Mouse (Mus musculus) hindbrain, embryonic 10.5 days (tissue): Measurements from ENCODE around the gene Taf12. TPM values are rescaled to one million over a fixed set of nuclear protein-coding genes. Genes with fewer than 3 reads are reported as not detected.
"Not testable (repeated sequence)": the region's sequence is repeated elsewhere in the genome, so short reads cannot be mapped to it uniquely, and the experiment has no call there.

ENCODE experiments used
- DNase-seq: peaks from one replicate; pipeline ENCODE4 v3.0.0-alpha.2; 2017; ENCODE audit warnings: low spot score
- H3K27ac ChIP-seq: fragments of 300-500 bp; sonication (generic); 2 replicates; pipeline ENCODE4 v1.5.1; 2016; ENCODE audit warnings: mild to moderate bottlenecking, moderate library complexity
- H3K27me3 ChIP-seq: fragments of 300-500 bp; sonication (generic); 2 replicates; pipeline ENCODE4 v1.6.1; 2016; ENCODE audit warnings: mild to moderate bottlenecking; ENCODE audit not compliant: poor library complexity, insufficient read depth, severe bottlenecking
- H3K36me3 ChIP-seq: fragments of 300-500 bp; sonication (generic); 2 replicates; pipeline ENCODE4 v1.6.1; 2016; ENCODE audit warnings: mild to moderate bottlenecking, moderate library complexity
- H3K4me1 ChIP-seq: fragments of 300-500 bp; sonication (generic); replicated peaks from 2 replicates; pipeline ENCODE4 v1.6.1; 2016; ENCODE audit warnings: mild to moderate bottlenecking
- H3K4me3 ChIP-seq: fragments of 300-500 bp; sonication (generic); 2 replicates; pipeline ENCODE4 v1.5.1; 2016; ENCODE audit warnings: mild to moderate bottlenecking, moderate library complexity
- H3K9me3 ChIP-seq: fragments of 300-500 bp; sonication (generic); 2 replicates; pipeline ENCODE4 v1.6.1; 2016; ENCODE audit warnings: mild to moderate bottlenecking, moderate library complexity
- WGBS: fragments of 180-500 bp; shearing (Covaris S2); methylation state at CpG from one replicate; pipeline ENCODE4 v1.1.7; 2016; 5-methylcytosine and 5-hydroxymethylcytosine counted together
- polyA plus RNA-seq: library from polyadenylated mRNA; unstranded; fragments of >200 nt; fragmentation: Nextera tagmentation; extraction: Ambion mirVana; gene quantifications from 2 replicates; pipeline ENCODE4 v1.2.1, GENCODE M21; 2016

Gene Taf12
- polyA plus RNA-seq, 1 experiment from 2014 or later: 60.9 TPM

DNA sequence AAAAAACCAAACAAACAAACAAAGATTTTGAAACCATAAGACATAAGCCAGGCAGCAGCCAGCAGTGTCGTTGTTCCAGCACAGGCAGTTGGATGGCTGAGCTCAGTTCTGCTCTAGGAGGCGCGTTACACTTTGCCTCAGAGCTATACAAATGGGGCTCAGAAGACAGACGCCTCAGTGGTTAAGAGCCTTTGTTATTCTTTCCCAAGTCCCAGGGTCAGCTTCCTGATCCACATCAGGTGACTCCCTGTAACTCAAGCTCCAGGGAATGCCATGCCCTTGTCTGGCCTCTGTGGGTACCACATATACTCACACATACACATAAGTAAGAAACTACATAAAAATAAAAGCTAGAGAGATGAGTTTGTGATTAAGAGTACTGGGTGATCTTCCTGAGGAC, 16.9 kb downstream of the Taf12 start:
- peaks cover 73% of the 10 kb centered on the region for H3K36me3 ChIP-seq
- WGBS: 95% methylated on average over 4 of the region's 4 CpGs

DNA sequence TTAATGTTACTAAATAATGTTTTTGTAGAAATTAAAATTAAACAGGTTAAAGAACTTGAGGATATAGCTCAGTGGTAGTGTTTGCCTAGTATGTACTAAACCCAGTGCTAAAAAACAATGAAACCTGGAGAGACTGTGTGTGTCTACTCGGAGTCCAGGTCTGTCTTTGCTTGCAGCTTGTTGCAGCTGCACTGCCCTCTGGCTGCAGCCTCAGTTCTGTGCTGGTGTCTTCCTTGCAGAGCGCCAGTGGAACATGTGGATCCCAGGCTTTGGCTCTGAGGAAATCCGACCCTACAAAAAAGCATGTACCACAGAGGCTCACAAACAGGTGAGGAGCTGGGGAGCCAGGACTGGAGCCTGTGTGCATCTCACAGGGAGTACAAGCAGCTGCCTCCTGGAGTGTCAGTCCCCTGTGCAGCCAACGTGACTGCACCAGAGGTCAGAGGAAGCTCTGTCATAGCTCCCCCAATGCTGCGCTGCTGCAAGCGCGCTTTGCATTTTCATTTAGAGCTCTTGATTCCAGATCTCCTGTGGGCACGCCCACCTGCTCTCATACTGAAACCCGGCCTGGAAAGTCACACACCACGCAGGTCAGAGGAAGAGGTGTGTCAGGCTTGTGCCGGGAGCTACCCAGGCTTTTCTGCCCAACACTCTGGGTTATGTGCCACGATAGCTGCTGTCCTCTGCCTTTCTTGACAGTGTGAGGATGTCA, 17.6 kb downstream of the Taf12 start:
- Histone ChIP-seq H3K4me1 (no peaks in the 10 kb centered on the region), H3K4me3 (no peak overlapping the region), H3K9me3 (peaks cover 4% of the 10 kb centered on the region; the same call in 1 of the 2 replicates), H3K36me3 (peaks cover 66% of the 10 kb centered on the region), H3K27me3 (no peaks in the 10 kb centered on the region), H3K27ac (no peak overlapping the region)
- 84% methylated on average over 12 of the region's 12 CpGs for WGBS
- DNase-seq: no peak

More for the DNA sequence above, 16.9 kb downstream of the Taf12 start:
- H3K27me3 ChIP-seq: no peaks in the 10 kb centered on the region
- H3K9me3 ChIP-seq: peaks cover 4% of the 10 kb centered on the region; the same call in 1 of the 2 replicates
- H3K27ac ChIP-seq: no peak overlapping the region
- no peak for DNase-seq
- no peaks in the 10 kb centered on the region for H3K4me1 ChIP-seq
- H3K4me3 ChIP-seq: no peak overlapping the region

DNA sequence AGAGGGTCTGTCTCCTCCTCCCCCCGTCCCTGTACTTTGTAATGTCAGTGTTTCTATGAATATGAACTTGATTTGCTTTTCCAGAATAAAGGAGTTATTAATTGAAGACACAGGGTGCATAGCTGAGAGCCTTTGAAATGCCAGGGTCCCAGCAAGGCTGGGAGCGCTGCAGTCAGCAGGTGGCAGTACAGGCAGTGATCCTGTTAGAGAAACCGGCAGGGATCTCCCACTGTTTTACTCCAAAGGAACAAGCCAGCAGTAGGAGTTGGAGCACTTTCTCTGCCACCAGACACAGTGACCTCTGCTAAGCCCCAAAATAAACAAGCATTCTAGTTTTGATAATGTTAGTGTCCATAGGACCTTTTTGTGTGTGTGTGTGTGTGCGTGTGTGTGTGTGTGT, 18.8 kb downstream of the Taf12 start:
- Histone ChIP-seq H3K27ac (no peak overlapping the region), H3K9me3 (peaks cover 4% of the 10 kb centered on the region; the same call in 1 of the 2 replicates), H3K4me1 (no peaks in the 10 kb centered on the region), H3K27me3 (no peaks in the 10 kb centered on the region), H3K36me3 (peaks cover 60% of the 10 kb centered on the region), H3K4me3 (no peak overlapping the region)
- no peak for DNase-seq
- WGBS: 42% methylated on average over 4 of the region's 4 CpGs

GRCm38 (mm10) chr4:132293682-132294240, 19.6 kb downstream of the Taf12 start:
- peaks cover 60% of the 10 kb centered on the region for H3K36me3 ChIP-seq
- 82% methylated on average over 7 of the region's 7 CpGs for WGBS
- H3K4me1 ChIP-seq: no peaks in the 10 kb centered on the region
- H3K4me3 ChIP-seq: no peak overlapping the region
- no peaks in the 10 kb centered on the region for H3K27me3 ChIP-seq
- H3K9me3 ChIP-seq: peaks cover 4% of the 10 kb centered on the region; the same call in 1 of the 2 replicates
- H3K27ac ChIP-seq: no peak overlapping the region
- DNase-seq: no peak

DNA sequence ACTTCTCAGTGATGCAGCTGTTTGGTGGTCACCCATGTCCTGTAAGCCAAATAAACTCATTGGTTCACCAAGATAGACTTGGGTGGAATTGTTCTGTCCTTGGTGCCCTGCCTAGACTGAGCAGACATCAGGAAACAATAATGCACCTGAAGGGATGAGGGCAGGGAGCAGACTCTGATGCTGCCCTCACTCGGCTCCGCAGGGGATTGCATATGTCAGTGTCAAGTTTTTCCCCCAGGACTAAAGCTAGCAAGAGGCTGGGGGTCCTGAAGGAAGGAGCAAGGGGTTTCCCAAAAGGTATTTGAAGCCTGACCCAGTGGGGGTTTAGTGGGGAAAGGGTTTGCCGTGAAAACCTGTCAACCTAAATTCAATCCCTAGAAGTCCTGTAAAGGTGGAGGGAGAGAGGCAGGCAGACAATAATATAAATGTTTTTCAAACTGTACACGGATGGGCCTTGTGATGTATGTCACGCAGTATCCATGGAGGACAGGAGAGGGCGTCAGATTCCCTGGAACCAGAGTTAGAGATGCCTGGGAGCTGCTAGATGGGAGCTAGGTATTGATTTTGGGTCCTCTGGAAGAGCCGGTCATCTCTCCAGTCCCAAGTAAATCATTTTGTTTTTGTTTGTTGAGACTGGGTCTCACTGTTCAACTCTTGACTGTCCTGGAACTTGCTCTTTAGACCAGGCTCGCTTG, 21.7 kb downstream of the Taf12 start:
- no peak overlapping the region for H3K27ac ChIP-seq
- no peak overlapping the region for H3K4me3 ChIP-seq
- DNase-seq: no peak
- no peaks in the 10 kb centered on the region for H3K4me1 ChIP-seq
- peaks cover 42% of the 10 kb centered on the region for H3K36me3 ChIP-seq
- WGBS: 47% methylated on average over 8 of the region's 8 CpGs
- H3K9me3 ChIP-seq: peaks cover 4% of the 10 kb centered on the region; the same call in 1 of the 2 replicates
- no peaks in the 10 kb centered on the region for H3K27me3 ChIP-seq

DNA sequence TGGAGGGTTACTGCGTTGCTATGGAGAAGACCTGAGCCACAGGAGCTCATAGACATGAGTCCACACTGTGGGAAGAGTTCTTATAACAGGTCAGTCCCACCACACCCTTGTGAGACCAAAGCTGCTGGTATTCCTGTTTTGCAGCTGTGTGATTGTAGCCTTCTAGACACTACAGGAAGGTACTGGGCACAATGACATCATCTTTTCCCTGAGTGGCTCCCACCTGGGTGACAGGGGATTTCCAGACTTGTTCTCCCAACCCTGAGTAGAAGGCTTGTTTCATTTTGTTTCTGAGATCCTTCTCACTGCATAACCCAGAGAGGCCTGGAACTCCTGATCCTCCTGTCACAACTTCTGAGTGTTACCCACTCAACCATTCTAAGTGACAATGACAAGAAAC, 25.7 kb downstream of the Taf12 start:
- Histone ChIP-seq H3K27ac (no peak overlapping the region), H3K36me3 (peaks cover 5% of the 10 kb centered on the region; the same call in 1 of the 2 replicates), H3K9me3 (no peaks in the 10 kb centered on the region), H3K4me3 (no peak overlapping the region), H3K4me1 (peaks cover 12% of the 10 kb centered on the region), H3K27me3 (no peaks in the 10 kb centered on the region)
- no peak for DNase-seq
- 85% methylated on average over 1 of the region's 1 CpGs for WGBS

- WGBS: 87% methylated on average over 6 of the region's 6 CpGs
- Histone ChIP-seq H3K36me3 (no peaks in the 10 kb centered on the region), H3K9me3 (no peaks in the 10 kb centered on the region), H3K27ac (no peak overlapping the region), H3K4me1 (peaks cover 12% of the 10 kb centered on the region), H3K27me3 (no peaks in the 10 kb centered on the region), H3K4me3 (no peak overlapping the region)
- no peak for DNase-seq
These were observed 27.3 kb downstream of the Taf12 start for GRCm38 (mm10) chr4:132301486-132301885.

- Histone ChIP-seq H3K36me3 (no peaks in the 10 kb centered on the region), H3K4me1 (peaks cover 12% of the 10 kb centered on the region), H3K27me3 (no peaks in the 10 kb centered on the region), H3K4me3 (peak overlapping the region; percentile 57), H3K27ac (peak overlapping the region; percentile 73; the same call in 1 of the 2 replicates), H3K9me3 (no peaks in the 10 kb centered on the region)
- 67% methylated on average over 16 of the region's 16 CpGs for WGBS
- no peak for DNase-seq
These were observed 28.1 kb downstream of the Taf12 start for GRCm38 (mm10) chr4:132301965-132302938.

GRCm38 (mm10) chr4:132302939-132303479, 28.8 kb downstream of the Taf12 start, which contains the start of gene Rab42:
Gene Rab42, minus strand, starts transcription at chr4:132303385.
- H3K27me3 ChIP-seq: no peaks in the 10 kb centered on the region
- H3K4me1 ChIP-seq: peaks cover 12% of the 10 kb centered on the region
- peak within 1 kb of the TSS; percentile 57 for H3K4me3 ChIP-seq
- DNase-seq: peak; percentile 71
- H3K27ac ChIP-seq: peak within 1 kb of the TSS; percentile 73
- H3K9me3 ChIP-seq: no peaks in the 10 kb centered on the region
- WGBS: 2% methylated on average over 31 of the region's 31 CpGs
- H3K36me3 ChIP-seq: no peaks in the 10 kb centered on the region

DNA sequence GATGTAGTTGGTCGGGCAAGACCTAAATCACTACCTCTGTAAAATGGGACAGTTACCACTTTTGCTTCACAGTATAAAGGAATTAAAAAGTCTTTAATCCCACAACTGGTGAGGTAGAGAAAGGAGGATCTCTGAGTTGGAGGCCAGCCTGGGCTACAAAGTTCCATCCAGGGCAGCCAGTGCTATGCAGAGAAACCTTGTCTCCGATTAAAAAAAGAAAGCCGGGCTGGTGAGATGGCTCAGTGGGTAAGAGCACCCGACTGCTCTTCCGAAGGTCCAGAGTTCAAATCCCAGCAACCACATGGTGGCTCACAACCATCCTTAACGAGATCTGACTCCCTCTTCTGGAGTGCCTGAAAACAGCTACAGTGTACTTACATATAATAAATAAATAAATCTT, 29.3 kb downstream of the Taf12 start:
- Histone ChIP-seq H3K4me3 (peak overlapping the region; percentile 57), H3K4me1 (peaks cover 12% of the 10 kb centered on the region)
- WGBS: 45% methylated on average over 6 of the region's 6 CpGs
- H3K36me3 ChIP-seq, DNase-seq, H3K9me3 ChIP-seq, H3K27me3 ChIP-seq, H3K27ac ChIP-seq: not testable (repeated sequence)

DNA sequence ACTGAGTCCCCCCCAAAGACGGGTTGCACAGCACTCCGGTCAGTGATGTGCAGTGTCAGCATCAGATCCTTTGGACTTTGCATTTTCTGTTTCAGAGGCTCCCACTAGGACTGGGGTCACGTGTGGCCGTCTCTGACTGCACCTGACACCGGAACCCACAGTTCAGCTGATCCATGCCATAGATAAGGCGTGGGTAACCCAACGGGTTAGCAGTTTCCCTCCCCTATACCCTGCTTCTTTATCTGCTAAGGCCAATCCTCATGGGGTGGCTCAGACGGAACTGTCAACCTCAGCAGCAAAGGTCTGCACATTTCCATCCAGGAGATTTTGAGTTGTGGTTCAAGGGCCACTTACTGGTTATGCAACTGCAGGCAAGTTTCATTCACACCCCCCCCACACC, 31.1 kb downstream of the Taf12 start:
- Histone ChIP-seq H3K27ac (no peak overlapping the region), H3K4me3 (no peak overlapping the region), H3K36me3 (peaks cover 9% of the 10 kb centered on the region), H3K9me3 (no peaks in the 10 kb centered on the region), H3K4me1 (peaks cover 21% of the 10 kb centered on the region), H3K27me3 (no peaks in the 10 kb centered on the region)
- 89% methylated on average over 8 of the region's 8 CpGs for WGBS
- DNase-seq: no peak

DNA sequence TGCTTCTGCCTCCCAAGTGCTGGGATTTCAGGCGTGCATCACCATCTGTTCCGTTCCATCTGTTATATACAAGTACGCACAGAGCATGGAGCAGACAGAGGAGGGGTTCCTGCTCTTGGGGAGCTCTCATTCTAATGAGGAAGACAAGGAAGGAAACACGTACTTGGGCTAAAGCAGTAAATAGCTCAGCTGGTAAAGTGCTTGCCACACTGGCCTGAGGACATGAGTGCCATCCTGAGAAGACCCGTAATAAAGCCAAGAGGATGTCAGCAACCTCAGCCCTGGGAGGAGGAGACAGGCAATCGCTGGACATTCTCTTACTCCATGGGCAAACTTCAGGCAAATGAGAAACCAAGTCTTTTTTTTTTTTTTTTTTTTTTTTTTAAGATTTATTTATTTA, 31.8 kb downstream of the Taf12 start:
- H3K4me3 ChIP-seq: no peak overlapping the region
- DNase-seq: no peak
- H3K36me3 ChIP-seq: peaks cover 16% of the 10 kb centered on the region
- no peaks in the 10 kb centered on the region for H3K9me3 ChIP-seq
- no peak overlapping the region for H3K27ac ChIP-seq
- WGBS: 84% methylated on average over 6 of the region's 6 CpGs
- no peaks in the 10 kb centered on the region for H3K27me3 ChIP-seq
- H3K4me1 ChIP-seq: peaks cover 22% of the 10 kb centered on the region
